Mouse (Mus musculus) ovary, adult 18-20 months (tissue): ENCODE results near the gene Wasf1.

Source experiments
- DNase-seq: peaks from one replicate; pipeline ENCODE4 v3.0.0; 2022; ENCODE audit warnings: low spot score, mixed read lengths

The Wasf1 gene

GRCm38 (mm10) chr10:40882831-40883643 lies at the start of gene Wasf1, which contains the start of gene Cdc40:
Wasf1 (plus strand) TSS chr10:40883475.
Cdc40 (minus strand) TSS chr10:40883311.
- DNase-seq: peak; percentile 97

GRCm38 (mm10) chr10:40840086-40840485 lies 43.2 kb upstream of the Wasf1 start:
- peak; percentile 73 for DNase-seq

GRCm38 (mm10) chr10:40843841-40844240 lies 39.4 kb upstream of the Wasf1 start:
- no peak for DNase-seq

GRCm38 (mm10) chr10:40844546-40844945 lies 38.7 kb upstream of the Wasf1 start:
- no peak for DNase-seq

- no peak for DNase-seq
These were observed 37.6 kb upstream of the Wasf1 start for GRCm38 (mm10) chr10:40845626-40846025.

GRCm38 (mm10) chr10:40847176-40847874 lies 36.0 kb upstream of the Wasf1 start:
- DNase-seq: no peak

- DNase-seq: no peak
These were observed 32.6 kb upstream of the Wasf1 start for GRCm38 (mm10) chr10:40850644-40851043.

- DNase-seq: no peak
These were observed 32.1 kb upstream of the Wasf1 start for GRCm38 (mm10) chr10:40851138-40851537.

- no peak for DNase-seq
These were observed 27.7 kb upstream of the Wasf1 start for GRCm38 (mm10) chr10:40855616-40856015.

GRCm38 (mm10) chr10:40856703-40857102 lies 26.6 kb upstream of the Wasf1 start:
- DNase-seq: no peak

- DNase-seq: no peak
These were observed 25.7 kb upstream of the Wasf1 start for GRCm38 (mm10) chr10:40857599-40857998.

- no peak for DNase-seq
These were observed 15.2 kb upstream of the Wasf1 start for GRCm38 (mm10) chr10:40868081-40868480.

- no peak for DNase-seq
These were observed 12.0 kb upstream of the Wasf1 start for GRCm38 (mm10) chr10:40871301-40871700.

GRCm38 (mm10) chr10:40872052-40872451 lies 11.2 kb upstream of the Wasf1 start:
- DNase-seq: no peak

GRCm38 (mm10) chr10:40878246-40878645 lies 5.0 kb upstream of the Wasf1 start:
- DNase-seq: no peak

GRCm38 (mm10) chr10:40879969-40880368 lies 3.3 kb upstream of the Wasf1 start:
- no peak for DNase-seq

- no peak for DNase-seq
These were observed 2.0 kb upstream of the Wasf1 start for GRCm38 (mm10) chr10:40881236-40881635.

- DNase-seq: no peak
These were observed 942 bp upstream of the Wasf1 start for GRCm38 (mm10) chr10:40882333-40882732.

- DNase-seq: no peak
These were observed 486 bp downstream of the Wasf1 start for GRCm38 (mm10) chr10:40883644-40884278.

- DNase-seq: peak; percentile 7
These were observed 1.1 kb downstream of the Wasf1 start for GRCm38 (mm10) chr10:40884279-40884806.

- DNase-seq: no peak
These were observed 2.2 kb downstream of the Wasf1 start for GRCm38 (mm10) chr10:40885432-40885831.

GRCm38 (mm10) chr10:40887316-40887715 lies 4.0 kb downstream of the Wasf1 start:
- no peak for DNase-seq

- no peak for DNase-seq
These were observed 5.9 kb downstream of the Wasf1 start for GRCm38 (mm10) chr10:40889146-40889545.
